Mouse (Mus musculus): Measurements from ENCODE around the gene Itgal. TPM values are rescaled to one million over a fixed set of nuclear protein-coding genes. Genes with fewer than 3 reads are reported as not detected.

Itgal gene
- polyA plus RNA-seq, 1 experiment from 2014 or later: 0.46 TPM

GRCm38 (mm10) chr7:127287940-127288339 is 8.1 kb upstream of the Itgal start:
- Histone ChIP-seq H3K36me3 (no peaks in the 10 kb centered on the region), H3K9me3 (replicated peaks) (peaks cover 12% of the 10 kb centered on the region; the same call in 1 of the 2 replicates), H3K4me1 (no peaks in the 10 kb centered on the region), H3K27me3 (ENCODE audit: low read depth, poor library complexity, severe bottlenecking) (no peaks in the 10 kb centered on the region), H3K4me3 (no peak overlapping the region), H3K27ac (no peak overlapping the region)
- DNase-seq (ENCODE audit: low spot score): no peak
- WGBS: 84% methylated on average over 1 of the region's 1 CpGs

GRCm38 (mm10) chr7:127289306-127289705 is 6.8 kb upstream of the Itgal start:
- H3K36me3 ChIP-seq: no peaks in the 10 kb centered on the region
- no peak overlapping the region for H3K4me3 ChIP-seq
- no peaks in the 10 kb centered on the region for H3K4me1 ChIP-seq
- H3K27ac ChIP-seq: no peak overlapping the region
- H3K9me3 ChIP-seq (replicated peaks): peaks cover 12% of the 10 kb centered on the region; the same call in 1 of the 2 replicates
- no peak for DNase-seq (ENCODE audit: low spot score)
- WGBS: 87% methylated on average over 2 of the region's 2 CpGs
- no peaks in the 10 kb centered on the region for H3K27me3 ChIP-seq (ENCODE audit: low read depth, poor library complexity, severe bottlenecking)

GRCm38 (mm10) chr7:127290142-127290541 is 5.9 kb upstream of the Itgal start:
- WGBS: 76% methylated on average over 8 of the region's 8 CpGs
- H3K9me3 ChIP-seq (replicated peaks): peaks cover 12% of the 10 kb centered on the region; the same call in 1 of the 2 replicates
- no peaks in the 10 kb centered on the region for H3K36me3 ChIP-seq
- no peak overlapping the region for H3K4me3 ChIP-seq
- H3K27me3 ChIP-seq (ENCODE audit: low read depth, poor library complexity, severe bottlenecking): no peaks in the 10 kb centered on the region
- no peak overlapping the region for H3K27ac ChIP-seq
- DNase-seq (ENCODE audit: low spot score): no peak
- no peaks in the 10 kb centered on the region for H3K4me1 ChIP-seq

DNA sequence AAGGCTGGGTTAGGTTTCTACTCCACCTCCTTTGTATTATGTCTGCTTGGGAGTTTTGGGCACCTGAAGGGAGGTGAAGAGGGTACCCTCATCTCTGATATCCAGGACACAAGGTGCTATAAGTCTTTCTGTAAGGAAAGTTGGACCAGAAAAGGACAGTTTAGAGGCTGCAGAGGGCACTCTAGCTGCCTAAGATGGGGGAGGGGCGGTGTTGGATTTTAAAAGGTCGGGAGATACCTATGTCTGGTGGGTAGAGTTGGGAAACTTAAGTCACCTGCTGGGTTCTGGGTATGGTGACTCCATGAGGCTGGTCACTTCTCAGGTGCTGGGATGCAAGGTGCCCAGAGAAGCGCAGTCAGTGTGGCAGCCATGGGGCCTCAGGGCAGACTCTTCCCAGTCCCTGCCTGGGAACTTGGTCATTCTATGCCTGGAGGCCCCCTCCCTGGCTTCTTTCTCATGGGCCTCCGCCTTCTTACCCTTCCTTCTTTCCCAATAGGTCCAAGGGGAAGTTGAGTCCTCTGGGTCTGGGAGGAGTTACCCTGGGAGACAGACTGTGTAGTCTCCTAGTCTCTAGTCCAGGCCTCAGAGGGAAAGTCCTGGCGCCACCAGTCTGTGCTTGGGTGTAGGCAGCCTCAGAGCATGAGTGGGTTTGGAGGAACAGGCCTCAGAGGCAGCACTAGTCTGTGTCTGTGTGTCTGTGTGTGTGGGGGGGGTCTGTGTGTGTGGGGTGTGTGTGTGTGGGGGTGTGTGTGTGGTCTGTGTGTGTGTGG is 911 bp downstream of the Itgal start:
- no peaks in the 10 kb centered on the region for H3K27me3 ChIP-seq (ENCODE audit: low read depth, poor library complexity, severe bottlenecking)
- no peak overlapping the region for H3K4me3 ChIP-seq
- H3K36me3 ChIP-seq: no peaks in the 10 kb centered on the region
- no peak overlapping the region for H3K27ac ChIP-seq
- DNase-seq (ENCODE audit: low spot score): no peak
- H3K4me1 ChIP-seq: no peaks in the 10 kb centered on the region
- WGBS: 88% methylated on average over 5 of the region's 5 CpGs
- no peaks in the 10 kb centered on the region for H3K9me3 ChIP-seq (replicated peaks)

- no peaks in the 10 kb centered on the region for H3K36me3 ChIP-seq
- 93% methylated on average over 5 of the region's 5 CpGs for WGBS
- H3K27ac ChIP-seq: no peak overlapping the region
- no peak for DNase-seq (ENCODE audit: low spot score)
- no peaks in the 10 kb centered on the region for H3K27me3 ChIP-seq (ENCODE audit: low read depth, poor library complexity, severe bottlenecking)
- no peaks in the 10 kb centered on the region for H3K9me3 ChIP-seq (replicated peaks)
- no peak overlapping the region for H3K4me3 ChIP-seq
- no peaks in the 10 kb centered on the region for H3K4me1 ChIP-seq
Observed at GRCm38 (mm10) chr7:127297586-127298193, 1.6 kb downstream of the Itgal start.

DNA sequence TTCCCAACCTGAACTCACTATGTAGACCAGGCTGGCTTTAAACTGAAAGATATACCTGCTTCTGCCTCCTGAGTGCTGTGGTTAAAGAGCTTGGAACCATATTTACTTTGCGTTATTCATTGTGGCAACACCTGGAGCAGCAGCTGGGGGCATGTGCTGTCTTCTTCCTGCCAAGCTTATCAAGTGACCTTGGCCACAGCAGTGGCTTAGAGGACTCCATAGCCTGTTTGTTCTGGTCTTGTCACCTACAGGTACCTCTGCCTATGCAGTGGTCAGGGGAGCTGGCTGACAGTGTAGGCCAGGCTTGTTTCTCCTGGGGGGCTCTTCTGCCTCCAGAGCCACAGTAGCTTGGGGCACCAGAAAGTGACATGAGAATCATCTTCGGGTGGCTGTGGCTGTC is 12.4 kb downstream of the Itgal start:
- WGBS: 81% methylated on average over 2 of the region's 2 CpGs

GRCm38 (mm10) chr7:127308887-127309286 is 12.8 kb downstream of the Itgal start:
- no peaks in the 10 kb centered on the region for H3K36me3 ChIP-seq
- 77% methylated on average over 4 of the region's 4 CpGs for WGBS
- no peaks in the 10 kb centered on the region for H3K27me3 ChIP-seq (ENCODE audit: low read depth, poor library complexity, severe bottlenecking)
- H3K9me3 ChIP-seq (replicated peaks): no peaks in the 10 kb centered on the region
- H3K4me1 ChIP-seq: peaks cover 7% of the 10 kb centered on the region
- no peak overlapping the region for H3K4me3 ChIP-seq
- H3K27ac ChIP-seq: 0 out of 2 replicates have a peak overlapping the region, but pooled peaks have one; percentile 1
- peak; percentile 58 for DNase-seq (ENCODE audit: low spot score)

More for the DNA sequence above, 12.4 kb downstream of the Itgal start:
- no peak overlapping the region for H3K27ac ChIP-seq
- no peaks in the 10 kb centered on the region for H3K36me3 ChIP-seq
- H3K9me3 ChIP-seq (replicated peaks): no peaks in the 10 kb centered on the region
- H3K4me3 ChIP-seq: no peak overlapping the region
- H3K27me3 ChIP-seq (ENCODE audit: low read depth, poor library complexity, severe bottlenecking): no peaks in the 10 kb centered on the region
- peaks cover 7% of the 10 kb centered on the region for H3K4me1 ChIP-seq
- DNase-seq (ENCODE audit: low spot score): no peak

- WGBS: 72% methylated on average over 12 of the region's 12 CpGs
- H3K27me3 ChIP-seq (ENCODE audit: low read depth, poor library complexity, severe bottlenecking): no peaks in the 10 kb centered on the region
- peaks cover 7% of the 10 kb centered on the region for H3K4me1 ChIP-seq
- H3K36me3 ChIP-seq: no peaks in the 10 kb centered on the region; the same call in 1 of the 2 replicates
- peak overlapping the region; percentile 3; the same call in 1 of the 2 replicates for H3K4me3 ChIP-seq
- H3K9me3 ChIP-seq (replicated peaks): no peaks in the 10 kb centered on the region
- no peak for DNase-seq (ENCODE audit: low spot score)
- H3K27ac ChIP-seq: no peak overlapping the region
Observed at GRCm38 (mm10) chr7:127309951-127310350, 13.9 kb downstream of the Itgal start.

DNA sequence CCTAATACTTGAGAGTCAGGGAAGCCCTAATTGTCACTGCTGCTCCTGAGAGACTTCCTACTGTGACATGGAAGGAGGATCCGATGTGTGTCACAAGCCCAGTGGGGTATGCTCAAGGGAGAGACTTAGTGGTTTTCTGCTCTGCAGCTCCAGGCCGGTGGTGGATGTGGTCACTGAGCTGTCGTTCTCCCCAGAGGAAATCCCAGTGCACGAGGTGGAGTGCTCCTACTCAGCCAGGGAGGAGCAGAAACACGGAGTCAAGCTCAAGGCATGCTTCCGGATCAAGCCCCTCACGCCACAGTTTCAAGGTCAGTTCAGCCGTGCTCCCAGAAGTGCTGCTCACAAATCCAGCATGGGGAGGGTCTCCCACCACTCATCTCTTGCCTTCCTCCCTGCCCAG is 17.9 kb downstream of the Itgal start:
- Histone ChIP-seq H3K4me1 (peaks cover 7% of the 10 kb centered on the region), H3K9me3 (replicated peaks) (no peaks in the 10 kb centered on the region), H3K27me3 (ENCODE audit: low read depth, poor library complexity, severe bottlenecking) (no peaks in the 10 kb centered on the region), H3K27ac (no peak overlapping the region), H3K4me3 (no peak overlapping the region), H3K36me3 (no peaks in the 10 kb centered on the region; the same call in 1 of the 2 replicates)
- DNase-seq (ENCODE audit: low spot score): no peak
- WGBS: 61% methylated on average over 8 of the region's 8 CpGs

GRCm38 (mm10) chr7:127321106-127321505 is 25.0 kb downstream of the Itgal start:
- Histone ChIP-seq H3K9me3 (replicated peaks) (no peaks in the 10 kb centered on the region), H3K36me3 (no peaks in the 10 kb centered on the region), H3K27me3 (ENCODE audit: low read depth, poor library complexity, severe bottlenecking) (no peaks in the 10 kb centered on the region), H3K4me1 (peaks cover 4% of the 10 kb centered on the region), H3K27ac (no peak overlapping the region), H3K4me3 (no peak overlapping the region)
- 67% methylated on average over 4 of the region's 4 CpGs for WGBS
- no peak for DNase-seq (ENCODE audit: low spot score)

DNA sequence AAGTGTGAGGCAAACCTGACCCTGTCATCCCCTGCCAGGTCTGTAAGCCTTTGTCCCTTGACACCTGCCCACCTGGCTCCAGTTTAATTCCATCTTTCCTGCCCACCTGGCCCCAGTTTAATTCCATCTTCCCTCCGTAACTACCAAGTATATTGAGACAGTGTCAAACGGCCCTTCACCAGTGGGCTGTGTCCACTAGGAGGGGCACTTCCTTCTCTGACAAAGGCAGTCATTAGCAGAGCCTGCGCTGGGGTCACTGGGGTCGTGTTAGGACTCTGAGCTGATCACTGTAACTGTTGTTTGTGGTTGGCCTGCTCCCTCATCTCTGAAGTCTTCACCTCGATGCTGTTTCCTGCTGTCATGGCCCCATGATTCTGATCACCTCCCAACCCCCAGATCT is 26.0 kb downstream of the Itgal start:
- Histone ChIP-seq H3K36me3 (no peaks in the 10 kb centered on the region), H3K4me3 (no peak overlapping the region), H3K4me1 (peaks cover 4% of the 10 kb centered on the region), H3K27me3 (ENCODE audit: low read depth, poor library complexity, severe bottlenecking) (no peaks in the 10 kb centered on the region), H3K9me3 (replicated peaks) (no peaks in the 10 kb centered on the region), H3K27ac (no peak overlapping the region)
- 50% methylated on average over 5 of the region's 5 CpGs for WGBS
- DNase-seq (ENCODE audit: low spot score): no peak

DNA sequence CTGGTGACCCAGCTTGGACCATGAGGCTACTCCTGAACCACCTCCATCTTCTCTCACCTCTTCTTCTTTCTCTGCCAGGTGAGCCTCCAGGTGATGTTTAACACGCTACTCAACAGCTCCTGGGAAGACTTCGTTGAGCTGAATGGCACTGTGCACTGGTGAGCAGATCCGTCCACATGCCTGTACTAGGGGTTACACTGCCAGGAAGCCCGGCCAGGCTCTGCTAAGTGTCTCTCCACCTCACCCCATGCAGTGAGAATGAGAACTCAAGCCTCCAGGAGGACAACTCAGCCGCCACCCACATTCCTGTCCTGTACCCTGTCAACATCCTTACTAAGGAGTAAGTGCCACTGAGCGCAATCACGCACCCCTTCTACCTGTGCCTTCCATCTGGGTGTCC is 28.9 kb downstream of the Itgal start:
- no peak for DNase-seq (ENCODE audit: low spot score)
- H3K36me3 ChIP-seq: no peaks in the 10 kb centered on the region
- H3K9me3 ChIP-seq (replicated peaks): no peaks in the 10 kb centered on the region
- no peaks in the 10 kb centered on the region for H3K27me3 ChIP-seq (ENCODE audit: low read depth, poor library complexity, severe bottlenecking)
- 89% methylated on average over 7 of the region's 7 CpGs for WGBS
- no peak overlapping the region for H3K4me3 ChIP-seq
- peaks cover 4% of the 10 kb centered on the region for H3K4me1 ChIP-seq
- no peak overlapping the region for H3K27ac ChIP-seq

GRCm38 (mm10) chr7:127325550-127325949 is 29.5 kb downstream of the Itgal start:
- peaks cover 4% of the 10 kb centered on the region for H3K4me1 ChIP-seq
- H3K27me3 ChIP-seq (ENCODE audit: low read depth, poor library complexity, severe bottlenecking): no peaks in the 10 kb centered on the region
- no peak overlapping the region for H3K27ac ChIP-seq
- no peak for DNase-seq (ENCODE audit: low spot score)
- no peaks in the 10 kb centered on the region for H3K36me3 ChIP-seq
- no peak overlapping the region for H3K4me3 ChIP-seq
- 85% methylated on average over 8 of the region's 8 CpGs for WGBS
- H3K9me3 ChIP-seq (replicated peaks): no peaks in the 10 kb centered on the region

Measured in limb, embryonic 10.5 days (tissue).